Mouse (Mus musculus): Measurements from ENCODE around the gene Nisch.
A peak's percentile ranks its signal among the peaks of the same experiment; 100 is the strongest.

Nisch gene

GRCm38 (mm10) chr14:31160196-31161150, 56.3 kb downstream of the Nisch start:
- DNase-seq: no peak

- no peak for DNase-seq
Measured at GRCm38 (mm10) chr14:31145694-31146093, 71.1 kb downstream of the Nisch start.

GRCm38 (mm10) chr14:31141011-31141410, 75.7 kb downstream of the Nisch start:
- peak; percentile 27 for DNase-seq

GRCm38 (mm10) chr14:31140141-31140540, 76.6 kb downstream of the Nisch start:
- DNase-seq: no peak

GRCm38 (mm10) chr14:31139666-31140065, 77.1 kb downstream of the Nisch start:
- no peak for DNase-seq

- no peak for DNase-seq
Measured at GRCm38 (mm10) chr14:31138897-31139429, 77.8 kb downstream of the Nisch start.

GRCm38 (mm10) chr14:31138219-31138896, 78.4 kb downstream of the Nisch start:
- DNase-seq: no peak

GRCm38 (mm10) chr14:31137791-31138190, 79.0 kb downstream of the Nisch start:
- no peak for DNase-seq

GRCm38 (mm10) chr14:31137281-31137595, 79.5 kb downstream of the Nisch start:
- no peak for DNase-seq

GRCm38 (mm10) chr14:31136411-31137280, 80.1 kb downstream of the Nisch start:
- DNase-seq: no peak

- DNase-seq: no peak
Measured at GRCm38 (mm10) chr14:31135495-31136410, 81.0 kb downstream of the Nisch start.

- no peak for DNase-seq
Measured at GRCm38 (mm10) chr14:31134015-31135000, 82.4 kb downstream of the Nisch start.

- no peak for DNase-seq
Measured at GRCm38 (mm10) chr14:31133023-31133665, 83.6 kb downstream of the Nisch start.

GRCm38 (mm10) chr14:31132491-31132975, 84.2 kb downstream of the Nisch start:
- DNase-seq: no peak

GRCm38 (mm10) chr14:31132031-31132430, 84.7 kb downstream of the Nisch start:
- peak; percentile 37 for DNase-seq

- DNase-seq: peak; percentile 57
Measured at GRCm38 (mm10) chr14:31131272-31131821, 85.4 kb downstream of the Nisch start.

GRCm38 (mm10) chr14:31130236-31131220, 86.2 kb downstream of the Nisch start, which contains the start of gene Nt5dc2:
Gene Nt5dc2 (plus strand): TSS chr14:31131053.
- peak; percentile 97 for DNase-seq

Data from retina, postnatal 1 day (tissue).